Mouse (Mus musculus) small intestine, adult 2 months (tissue): ENCODE measurements around the gene S100a5. TPM values are rescaled to one million over a fixed set of nuclear protein-coding genes. Genes with fewer than 3 reads are reported as not detected.
A peak's percentile ranks its signal among the peaks of the same experiment; 100 is the strongest.

Experiments used
- H3K27ac ChIP-seq: fragments of 200-500 bp; 2 replicates; pipeline ENCODE4 v1.5.1; 2012; ENCODE audit warnings: low read depth, low read length, control low read depth, inconsistent platforms; ENCODE audit not compliant: insufficient read depth
- H3K27me3 ChIP-seq: fragments of 200-500 bp; 2 replicates; pipeline ENCODE4 v1.6.1; 2012; ENCODE audit warnings: mild to moderate bottlenecking, moderate library complexity, low read length, inconsistent platforms; ENCODE audit not compliant: control insufficient read depth, insufficient read depth
- H3K36me3 ChIP-seq: fragments of 200-500 bp; 2 replicates; pipeline ENCODE4 v1.6.1; 2012; ENCODE audit warnings: mild to moderate bottlenecking, low read length, control low read depth, inconsistent platforms; ENCODE audit not compliant: control insufficient read depth, insufficient read depth
- H3K4me1 ChIP-seq: fragments of 200-500 bp; 2 replicates; pipeline ENCODE4 v1.6.1; 2012; ENCODE audit warnings: low read length, inconsistent platforms, mixed read lengths; ENCODE audit not compliant: control insufficient read depth, insufficient read depth, insufficient read length
- H3K4me3 ChIP-seq: fragments of 200-500 bp; 2 replicates; pipeline ENCODE4 v1.5.1; 2012; ENCODE audit warnings: low read depth, mild to moderate bottlenecking, control low read depth, inconsistent platforms, low read length, moderate library complexity
- CTCF ChIP-seq: fragments of 200-500 bp; IDR thresholded peaks from 2 replicates; pipeline ENCODE4 v1.5.1; 2012; ENCODE audit warnings: low read depth, mild to moderate bottlenecking, control low read depth, inconsistent platforms, low read length, moderate library complexity, mixed read lengths; ENCODE audit not compliant: insufficient replicate concordance, insufficient read length; ENCODE audit errors: extremely low read depth
- POLR2A ChIP-seq: fragments of 200-500 bp; IDR thresholded peaks from 2 replicates; pipeline ENCODE4 v1.6.1; 2012; ENCODE audit warnings: low read depth, mild to moderate bottlenecking, control low read depth, inconsistent platforms, low read length, moderate library complexity
- WGBS: fragments of 180-500 bp; shearing (Covaris S2); methylation state at CpG from one replicate; pipeline ENCODE4 v1.1.7; 2018; 5-methylcytosine and 5-hydroxymethylcytosine counted together
- polyA plus RNA-seq: library from polyadenylated mRNA; depleted of rRNA; stranded (reverse); fragments of >200 nt; gene quantifications from 2 replicates; pipeline ENCODE4 v1.2.3, GENCODE M21; 2012

The S100a5 gene
- polyA plus RNA-seq, 1 experiment = not detected

DNA sequence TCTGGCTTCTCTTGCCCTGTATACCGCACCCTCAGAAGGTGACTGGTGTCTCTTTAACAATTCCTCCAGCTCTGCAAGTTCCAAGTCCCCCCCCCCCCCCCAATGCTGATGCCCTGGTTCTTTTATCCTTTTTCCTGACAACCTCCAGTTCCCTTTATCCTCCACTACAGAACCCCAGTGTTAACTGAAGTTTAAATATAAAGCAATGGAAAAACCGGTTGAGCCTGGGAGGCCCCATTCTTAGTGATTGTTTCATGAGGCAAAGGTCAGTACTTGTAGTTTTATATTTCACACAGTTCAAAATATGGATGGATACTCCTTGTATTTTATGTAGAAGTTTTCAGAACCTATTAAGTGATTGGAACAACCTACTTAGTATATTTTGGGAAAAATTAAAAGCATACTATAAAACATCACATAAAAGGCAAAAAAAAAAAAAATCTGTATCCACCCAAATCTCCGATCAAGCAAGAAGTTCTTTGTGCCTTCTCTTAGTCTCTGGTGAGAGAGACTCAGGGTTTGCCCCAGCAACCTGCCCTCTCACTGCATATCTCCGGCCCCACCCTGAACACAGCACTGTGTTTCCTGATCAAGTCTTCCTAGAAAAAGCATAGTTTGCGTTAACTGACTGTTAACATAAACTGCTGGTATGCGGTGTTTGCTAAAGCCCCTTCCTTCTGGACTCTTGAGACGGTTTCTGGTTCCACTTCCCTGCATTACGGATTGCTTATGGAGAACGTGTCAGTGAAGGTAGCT lies 18.1 kb downstream of the S100a5 start:
- TF ChIP-seq POLR2A (no peak), CTCF (no peak)
- 26% methylated on average over 9 of the region's 9 CpGs for WGBS
- Histone ChIP-seq H3K4me3 (no peak overlapping the region), H3K4me1 (peaks cover 18% of the 10 kb centered on the region), H3K36me3 (no peaks in the 10 kb centered on the region), H3K27ac (peak overlapping the region; percentile 47), H3K27me3 (no peaks in the 10 kb centered on the region)

DNA sequence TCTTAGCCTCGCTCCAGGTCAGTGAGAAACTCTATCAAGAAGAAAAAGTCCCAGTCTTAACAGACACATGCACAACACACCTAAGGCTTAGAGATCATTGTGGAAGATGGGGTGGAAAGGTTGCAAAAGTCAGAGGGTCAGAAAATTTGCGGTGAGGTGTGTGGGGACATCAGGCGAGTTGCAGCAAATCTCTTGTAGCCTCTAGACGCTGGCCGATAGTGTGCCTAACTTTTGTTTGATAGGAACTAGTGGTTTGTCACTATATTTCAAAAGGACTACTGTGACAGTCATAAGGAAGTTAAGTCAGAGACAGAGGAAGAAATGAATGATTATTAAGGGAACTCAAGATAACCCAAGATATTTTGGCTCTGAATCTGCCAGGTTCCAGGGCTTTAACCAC lies 19.0 kb downstream of the S100a5 start:
- no peak for TF ChIP-seq POLR2A
- TF ChIP-seq CTCF = no peak
- Histone ChIP-seq H3K27ac (no peak overlapping the region; the same call in 1 of the 2 replicates), H3K36me3 (no peaks in the 10 kb centered on the region), H3K4me1 (peaks cover 18% of the 10 kb centered on the region), H3K27me3 (no peaks in the 10 kb centered on the region), H3K4me3 (no peak overlapping the region)
- 66% methylated on average over 5 of the region's 5 CpGs for WGBS

DNA sequence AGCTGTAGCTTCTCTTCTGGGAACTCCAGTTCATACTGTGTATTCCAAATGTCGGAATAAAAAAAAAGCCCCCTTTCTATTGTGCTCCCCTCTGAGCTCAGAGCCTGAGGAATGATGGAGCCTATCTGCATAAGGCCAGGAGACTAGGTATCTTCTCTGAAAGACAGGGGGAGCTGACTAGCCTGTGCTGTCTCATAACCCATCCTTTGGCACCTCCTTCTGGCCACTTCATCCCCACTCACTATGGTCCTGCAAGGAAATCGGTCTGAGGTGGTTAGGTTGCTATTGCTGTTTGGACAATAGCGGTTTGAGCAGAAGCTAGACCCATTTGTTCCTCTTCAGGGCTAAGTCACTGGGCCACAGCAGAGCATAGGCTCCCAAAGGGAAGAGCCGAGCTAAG lies 19.5 kb downstream of the S100a5 start:
- no peak for TF ChIP-seq POLR2A
- TF ChIP-seq CTCF = peak; percentile 74; the same call in 1 of the 2 replicates
- Histone ChIP-seq H3K4me3 (no peak overlapping the region), H3K27ac (no peak overlapping the region), H3K4me1 (peaks cover 18% of the 10 kb centered on the region), H3K27me3 (no peaks in the 10 kb centered on the region), H3K36me3 (no peaks in the 10 kb centered on the region)
- WGBS = 45% methylated on average over 4 of the region's 4 CpGs

DNA sequence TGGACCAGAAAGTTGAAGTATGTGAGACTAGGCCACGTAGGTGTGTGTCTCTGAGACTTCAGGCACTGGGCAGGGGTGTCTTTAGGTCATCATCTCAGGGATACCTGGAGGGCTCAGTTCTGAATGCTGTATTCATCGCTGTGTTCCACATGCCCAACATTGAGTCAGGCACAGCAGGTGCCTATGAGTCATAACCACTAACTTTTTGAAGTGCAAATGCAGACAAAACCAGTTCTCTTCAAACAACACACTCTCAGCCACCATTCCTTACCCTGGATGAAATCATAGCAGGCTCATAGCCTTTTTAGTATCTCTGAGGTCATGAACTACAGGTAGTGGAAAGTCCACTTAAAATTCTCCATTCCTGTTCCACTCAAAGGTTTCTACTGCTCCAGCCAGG lies 21.0 kb downstream of the S100a5 start:
- Histone ChIP-seq H3K27ac (no peak overlapping the region), H3K4me1 (peaks cover 11% of the 10 kb centered on the region), H3K36me3 (no peaks in the 10 kb centered on the region), H3K4me3 (no peak overlapping the region), H3K27me3 (no peaks in the 10 kb centered on the region)
- 90% methylated on average over 2 of the region's 2 CpGs for WGBS
- no peak for TF ChIP-seq CTCF
- no peak for TF ChIP-seq POLR2A

DNA sequence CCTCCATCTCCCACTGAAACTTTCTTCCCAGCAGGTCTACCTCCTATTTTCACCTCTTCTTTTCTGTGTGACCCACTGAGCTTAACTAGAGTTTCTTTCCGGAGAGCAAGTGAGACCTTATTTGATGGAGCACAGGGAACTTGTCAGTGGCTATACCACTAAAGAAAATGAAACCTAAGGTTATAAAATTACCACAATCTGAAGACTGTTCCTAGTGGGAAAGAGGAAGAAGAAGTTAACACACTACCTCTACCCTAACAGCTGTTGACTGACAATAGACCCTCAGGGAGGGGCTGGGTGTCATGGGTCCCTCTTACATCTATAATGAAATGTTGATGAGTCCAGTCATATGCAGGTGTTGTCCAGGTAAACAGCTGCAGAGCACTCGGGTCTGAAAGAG lies 23.7 kb downstream of the S100a5 start:
- no peaks in the 10 kb centered on the region for H3K36me3 ChIP-seq
- peaks cover 3% of the 10 kb centered on the region; the same call in 1 of the 2 replicates for H3K4me1 ChIP-seq
- H3K27ac ChIP-seq = no peak overlapping the region
- H3K27me3 ChIP-seq = no peaks in the 10 kb centered on the region
- no peak overlapping the region for H3K4me3 ChIP-seq
- no peak for TF ChIP-seq CTCF
- TF ChIP-seq POLR2A = no peak
- WGBS = 80% methylated on average over 2 of the region's 2 CpGs

DNA sequence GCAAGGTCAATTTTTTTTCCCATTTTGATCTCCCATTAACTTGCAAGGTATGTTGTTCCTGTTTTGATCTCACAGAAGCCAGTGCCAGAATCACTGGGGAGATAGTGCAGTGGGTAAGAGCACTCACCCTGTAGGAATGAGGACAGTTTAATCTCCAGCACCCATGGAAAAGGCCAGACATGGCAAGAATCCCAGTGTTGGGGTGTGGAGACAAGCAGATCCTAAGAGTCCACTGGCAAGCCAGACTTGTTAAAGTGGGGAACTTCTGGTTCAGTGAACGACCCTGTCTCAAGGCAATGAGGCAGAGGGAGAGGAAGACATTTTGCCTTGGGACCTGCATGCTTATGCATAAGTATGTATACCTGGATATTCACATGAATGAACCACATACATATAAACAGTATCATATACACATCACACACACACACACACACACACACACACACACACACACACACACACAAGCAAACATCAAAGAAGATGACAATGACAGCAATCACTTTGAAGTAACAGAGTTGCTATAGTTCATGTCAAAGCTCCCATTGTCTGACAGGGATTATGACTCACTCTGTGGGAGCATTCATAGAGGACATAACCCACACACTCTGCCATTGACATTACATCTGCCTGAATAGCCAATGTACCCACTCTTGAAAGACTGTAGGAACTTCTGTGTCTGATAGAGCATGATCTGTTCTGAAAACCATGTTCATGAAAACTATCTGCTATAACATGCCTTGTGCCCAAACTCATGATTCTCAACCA lies 30.4 kb downstream of the S100a5 start:
- Histone ChIP-seq H3K27ac (no peak overlapping the region), H3K4me1 (no peaks in the 10 kb centered on the region), H3K27me3 (no peaks in the 10 kb centered on the region), H3K4me3 (no peak overlapping the region), H3K36me3 (no peaks in the 10 kb centered on the region)
- WGBS = 35% methylated on average over 1 of the region's 1 CpGs
- TF ChIP-seq POLR2A = no peak
- TF ChIP-seq CTCF = no peak

DNA sequence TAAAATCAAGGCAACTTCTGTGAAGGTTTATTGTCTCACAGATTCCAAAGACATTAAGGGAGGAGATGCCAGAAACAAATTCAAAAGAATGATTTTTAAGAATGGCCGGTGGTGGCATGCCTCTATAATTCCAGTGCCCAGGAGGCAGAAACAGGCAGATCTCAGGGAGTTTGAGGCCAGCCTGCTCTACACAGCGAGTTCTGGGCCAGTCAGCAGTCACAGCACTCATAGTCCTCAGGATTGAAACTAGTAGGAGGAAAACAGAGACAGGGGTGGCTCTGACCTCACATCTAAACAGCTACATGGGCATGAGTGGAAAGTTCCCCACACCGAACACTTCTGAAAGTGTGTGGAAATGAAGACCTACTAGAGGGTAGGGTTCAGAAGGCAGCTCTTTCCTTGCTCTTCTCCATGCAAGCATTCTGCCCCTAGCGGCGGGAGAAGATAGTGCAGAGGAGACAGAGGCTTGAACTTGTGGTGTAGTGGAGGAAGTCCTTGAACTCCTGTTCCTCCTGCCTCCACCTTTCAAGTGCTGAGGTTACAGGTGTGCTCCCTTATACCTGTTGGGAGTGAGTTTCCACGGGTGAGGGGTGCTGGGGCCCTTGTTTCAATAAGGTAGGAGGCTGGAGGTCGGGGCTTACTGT lies 31.3 kb downstream of the S100a5 start:
- Histone ChIP-seq H3K4me1 (no peaks in the 10 kb centered on the region), H3K27ac (no peak overlapping the region), H3K27me3 (no peaks in the 10 kb centered on the region), H3K36me3 (no peaks in the 10 kb centered on the region), H3K4me3 (no peak overlapping the region)
- WGBS = 55% methylated on average over 7 of the region's 7 CpGs
- TF ChIP-seq POLR2A (no peak), CTCF (peak; percentile 60; the same call in 1 of the 2 replicates)
